Mouse (Mus musculus) heart, adult 2 months (tissue): ENCODE results near the gene Rspry1. TPM values are rescaled to one million over a fixed set of nuclear protein-coding genes. Genes with fewer than 3 reads are reported as not detected.

ENCODE experiments used
- DNase-seq, 2 experiments: peaks; one replicate each; pipeline ENCODE4 v3.0.0; 2021
- H3K27ac ChIP-seq: fragments of 200-600 bp; 2 replicates; pipeline ENCODE4 v1.8.1; 2022
- H3K27me3 ChIP-seq: fragments of 200-500 bp; 2 replicates; pipeline ENCODE4 v1.6.1; 2012; ENCODE audit warnings: mild to moderate bottlenecking, low read length, inconsistent platforms, mixed read lengths; ENCODE audit not compliant: control insufficient read depth, insufficient read depth
- H3K36me3 ChIP-seq: fragments of 200-500 bp; 2 replicates; pipeline ENCODE4 v1.6.1; 2012; ENCODE audit warnings: low read length, inconsistent platforms; ENCODE audit not compliant: control insufficient read depth, insufficient read depth
- H3K4me1 ChIP-seq: fragments of 200-500 bp; 2 replicates; pipeline ENCODE4 v1.6.1; 2011; ENCODE audit warnings: low read length; ENCODE audit not compliant: control insufficient read depth, insufficient read depth
- H3K4me3 ChIP-seq: fragments of 200-600 bp; 2 replicates; pipeline ENCODE4 v1.8.1; 2022
- H3K79me2 ChIP-seq: fragments of 200-500 bp; replicated peaks from 2 replicates; pipeline ENCODE4 v1.6.1; 2012; ENCODE audit warnings: mild to moderate bottlenecking, inconsistent platforms, low read length, moderate library complexity, mixed read lengths; ENCODE audit not compliant: control insufficient read depth, insufficient read depth
- H3K9ac ChIP-seq: fragments of 200-500 bp; 2 replicates; pipeline ENCODE4 v1.6.1; 2012; ENCODE audit warnings: low read depth, mild to moderate bottlenecking, control low read depth, inconsistent platforms, low read length, mixed read lengths
- CTCF ChIP-seq: fragments of 200-600 bp; IDR thresholded peaks from 2 replicates; pipeline ENCODE4 v1.8.1; 2022; ENCODE audit warnings: antibody characterized with exemption, mild to moderate bottlenecking, moderate library complexity
- EP300 ChIP-seq: fragments of 200-500 bp; IDR thresholded peaks from 2 replicates; pipeline ENCODE4 v1.6.1; 2011; ENCODE audit warnings: low read depth, low read length, control low read depth; ENCODE audit not compliant: insufficient read depth
- POLR2A ChIP-seq: fragments of 200-500 bp; IDR thresholded peaks from 2 replicates; pipeline ENCODE4 v1.6.1; 2011; ENCODE audit warnings: mild to moderate bottlenecking, low read depth, low read length, control low read depth; ENCODE audit not compliant: insufficient read depth
- WGBS: fragments of 180-500 bp; shearing (Covaris S2); methylation state at CpG from one replicate; pipeline ENCODE4 v1.1.7; 2018; 5-methylcytosine and 5-hydroxymethylcytosine counted together
- intact Hi-C: fragments of 180-260 bp; cut with DNase I; formaldehyde crosslinking; loops from one replicate; pipeline ENCODE4 v1.15.1; 2025
- polyA plus RNA-seq: library from polyadenylated mRNA; depleted of rRNA; stranded (reverse); fragments of >200 nt; gene quantifications from 2 replicates; pipeline ENCODE4 v1.2.3, GENCODE M21; 2012
- total RNA-seq, 2 experiments: library from RNA; stranded (reverse); gene quantifications; 2 replicates each; pipeline ENCODE4 v1.2.3; 2021

Gene Rspry1
- total and polyA plus RNA-seq, 3 experiments = 3.8 to 10.6 (median 10.1) TPM

DNA sequence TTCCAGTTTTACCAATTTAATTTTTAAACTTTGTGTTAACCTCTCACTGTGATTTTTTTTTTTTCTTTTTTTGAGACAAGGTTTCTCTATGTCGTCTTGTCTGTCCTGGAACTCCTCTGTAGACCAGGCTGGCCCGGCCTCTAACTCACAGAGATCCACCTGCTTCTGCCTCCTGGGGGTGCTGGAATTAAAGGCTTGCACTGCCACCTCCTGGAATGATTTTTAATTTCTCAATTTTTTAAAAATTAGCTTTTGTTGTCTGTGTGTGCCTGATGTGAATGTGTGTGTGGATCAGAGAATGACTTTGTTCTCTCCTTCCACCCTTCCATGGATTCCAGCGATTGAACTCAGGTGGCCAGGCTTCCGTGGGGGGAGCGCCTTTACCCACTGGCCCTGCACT is 5.3 kb downstream of the Rspry1 start:
- no peak for DNase-seq
- no peaks in the 10 kb centered on the region; the same call in 1 of the 2 replicates for H3K4me1 ChIP-seq
- H3K79me2 ChIP-seq = peaks cover 3% of the 10 kb centered on the region
- TF ChIP-seq EP300 = no peak
- TF ChIP-seq POLR2A = no peak
- no peak for TF ChIP-seq CTCF
- no peak overlapping the region for H3K4me3 ChIP-seq
- no peaks in the 10 kb centered on the region for H3K27me3 ChIP-seq
- intact Hi-C loops = no loop called here
- H3K9ac ChIP-seq = no peak overlapping the region
- no peak overlapping the region for H3K27ac ChIP-seq
- peaks cover 2% of the 10 kb centered on the region; the same call in 1 of the 2 replicates for H3K36me3 ChIP-seq
- WGBS = 87% methylated on average over 5 of the region's 5 CpGs

DNA sequence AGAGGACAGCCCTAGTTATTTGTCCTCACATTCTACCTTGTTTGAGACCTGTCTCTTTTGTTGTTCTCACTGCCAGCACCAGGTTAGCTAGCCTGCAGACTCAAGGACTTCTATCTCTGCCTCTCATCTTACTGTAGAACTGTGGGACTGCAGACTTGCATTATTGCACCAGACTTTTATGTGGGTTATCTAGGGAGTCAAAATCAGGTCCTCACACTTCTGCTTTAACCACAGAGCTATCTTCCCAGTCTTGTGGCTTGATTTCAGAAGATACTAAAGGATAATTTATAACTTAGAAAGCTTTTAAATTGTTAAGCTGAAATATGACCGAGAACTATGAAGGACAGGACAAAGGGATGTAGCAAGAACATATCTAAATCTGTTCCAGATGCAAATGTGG is 23.1 kb downstream of the Rspry1 start:
- H3K4me1 ChIP-seq = no peaks in the 10 kb centered on the region
- no peaks in the 10 kb centered on the region for H3K36me3 ChIP-seq
- no peak for DNase-seq
- TF ChIP-seq EP300 (no peak), POLR2A (no peak), CTCF (no peak)
- WGBS = 81% methylated on average over 1 of the region's 1 CpGs
- no peak overlapping the region for H3K27ac ChIP-seq
- no peak overlapping the region for H3K4me3 ChIP-seq
- intact Hi-C loops = no loop called here
- no peak overlapping the region for H3K9ac ChIP-seq
- no peaks in the 10 kb centered on the region for H3K79me2 ChIP-seq
- H3K27me3 ChIP-seq = no peaks in the 10 kb centered on the region

DNA sequence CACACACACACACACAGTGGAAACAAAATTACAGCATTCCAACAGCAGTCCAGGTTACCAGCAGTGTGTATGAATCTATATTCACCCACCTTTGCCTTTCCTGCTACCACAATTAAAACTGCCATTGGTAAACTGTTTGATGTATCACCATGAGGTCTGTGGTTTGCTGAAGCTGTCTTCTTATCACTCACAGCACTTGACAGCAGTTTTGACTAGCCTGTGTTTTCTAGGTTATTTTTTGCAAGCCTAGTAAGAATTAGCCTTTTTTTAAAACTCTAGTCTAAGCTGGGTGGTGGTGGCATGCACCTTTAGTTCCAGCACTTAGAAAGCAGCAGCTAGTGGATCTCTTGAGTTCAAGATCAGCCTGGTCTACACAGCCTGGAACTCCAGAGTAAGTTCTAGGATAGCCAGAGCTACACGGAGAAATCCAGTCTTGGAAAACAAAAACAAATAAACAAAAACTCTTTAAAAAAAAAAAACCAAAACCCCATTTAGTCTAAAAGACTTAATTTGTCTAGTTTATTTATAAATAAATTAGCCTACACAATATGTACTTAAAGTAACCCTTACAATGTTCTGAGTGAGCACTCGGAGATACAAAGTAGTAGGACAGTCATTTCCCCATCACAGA is 31.9 kb downstream of the Rspry1 start:
- Histone ChIP-seq H3K79me2 (no peaks in the 10 kb centered on the region), H3K4me1 (no peaks in the 10 kb centered on the region), H3K36me3 (no peaks in the 10 kb centered on the region; the same call in 1 of the 2 replicates), H3K4me3 (no peak overlapping the region), H3K27ac (no peak overlapping the region), H3K9ac (no peak overlapping the region), H3K27me3 (no peaks in the 10 kb centered on the region)
- TF ChIP-seq POLR2A (no peak), EP300 (no peak), CTCF (no peak)
- DNase-seq = no peak
- WGBS = 74% methylated on average over 2 of the region's 2 CpGs
- intact Hi-C loops = no loop called here

DNA sequence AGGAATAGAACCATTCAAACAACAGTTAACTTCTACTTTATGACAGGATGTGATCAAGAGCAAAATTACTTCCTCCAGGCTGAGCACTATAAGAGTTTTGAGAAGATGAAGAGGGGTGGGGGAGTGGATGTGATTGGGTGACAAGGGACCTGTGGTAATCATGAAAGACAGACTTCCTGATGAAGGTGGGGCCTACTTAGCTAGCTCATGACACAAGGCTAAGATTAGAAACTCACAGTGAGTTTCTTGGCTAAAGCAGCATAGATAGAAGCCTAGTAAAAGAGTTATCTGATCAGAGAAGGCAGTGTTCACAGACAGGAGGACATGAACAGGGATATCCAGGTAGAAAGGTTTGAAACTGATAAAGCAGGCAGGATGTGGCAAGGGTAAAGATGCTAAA is 32.5 kb downstream of the Rspry1 start:
- H3K27me3 ChIP-seq = no peaks in the 10 kb centered on the region
- TF ChIP-seq EP300 (no peak), CTCF (no peak), POLR2A (no peak)
- H3K9ac ChIP-seq = no peak overlapping the region
- intact Hi-C loops = no loop called here
- H3K27ac ChIP-seq = no peak overlapping the region
- no peaks in the 10 kb centered on the region; the same call in 1 of the 2 replicates for H3K36me3 ChIP-seq
- no peak overlapping the region for H3K4me3 ChIP-seq
- DNase-seq = no peak
- no peaks in the 10 kb centered on the region for H3K79me2 ChIP-seq
- no peaks in the 10 kb centered on the region for H3K4me1 ChIP-seq

DNA sequence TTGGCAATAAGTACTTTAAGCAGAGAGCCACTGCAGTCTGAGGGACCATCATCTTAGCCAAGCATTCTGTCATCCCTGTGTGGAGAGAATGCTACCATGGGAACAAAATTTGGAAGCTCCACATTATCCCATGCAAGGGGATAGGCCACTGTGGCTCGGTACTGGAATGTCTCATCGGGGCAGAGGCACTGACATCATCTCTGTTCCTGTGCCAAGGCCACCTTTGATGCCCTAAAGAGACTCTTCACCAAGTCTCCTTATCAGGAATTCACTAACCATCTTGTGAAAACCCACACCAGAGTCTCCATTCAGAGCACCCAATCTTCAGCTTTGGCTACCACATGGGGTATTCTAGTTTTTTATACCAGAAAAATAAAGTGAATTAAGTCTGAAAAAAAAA is 39.4 kb downstream of the Rspry1 start:
- TF ChIP-seq EP300 (no peak), POLR2A (no peak), CTCF (no peak)
- no peaks in the 10 kb centered on the region for H3K4me1 ChIP-seq
- H3K4me3 ChIP-seq = no peak overlapping the region
- DNase-seq = no peak
- no peaks in the 10 kb centered on the region for H3K27me3 ChIP-seq
- intact Hi-C loops = no loop called here
- no peaks in the 10 kb centered on the region; the same call in 1 of the 2 replicates for H3K36me3 ChIP-seq
- no peak overlapping the region for H3K27ac ChIP-seq
- 64% methylated on average over 2 of the region's 2 CpGs for WGBS
- H3K9ac ChIP-seq = no peak overlapping the region
- H3K79me2 ChIP-seq = no peaks in the 10 kb centered on the region

DNA sequence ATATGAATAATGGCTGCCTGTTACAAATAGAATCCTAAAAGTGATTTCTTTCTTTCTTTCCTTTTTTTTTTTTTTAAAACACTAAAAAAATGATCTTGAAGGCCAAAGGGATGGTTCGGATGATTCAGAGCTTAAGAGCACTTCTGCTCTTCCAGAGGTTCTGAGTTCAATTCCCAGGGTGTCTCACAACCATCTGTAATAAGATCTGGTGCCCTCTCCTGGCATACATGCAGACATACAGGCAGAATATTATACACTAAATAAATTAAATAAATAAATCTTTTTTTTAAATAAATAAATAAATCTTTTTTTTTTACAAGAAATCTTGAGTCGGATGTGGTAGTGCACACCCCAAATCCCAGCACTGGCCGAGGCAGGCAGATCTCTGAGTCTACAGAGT is 40.2 kb downstream of the Rspry1 start:
- no peak for DNase-seq
- Histone ChIP-seq H3K4me3 (no peak overlapping the region), H3K27me3 (no peaks in the 10 kb centered on the region), H3K79me2 (no peaks in the 10 kb centered on the region), H3K4me1 (no peaks in the 10 kb centered on the region), H3K9ac (no peak overlapping the region), H3K36me3 (no peaks in the 10 kb centered on the region; the same call in 1 of the 2 replicates), H3K27ac (no peak overlapping the region)
- 94% methylated on average over 3 of the region's 3 CpGs for WGBS
- intact Hi-C loops = no loop called here
- TF ChIP-seq EP300 (no peak), CTCF (peak; percentile 41), POLR2A (no peak)
